Mouse (Mus musculus) adrenal gland, adult 8-10 months (tissue): ENCODE measurements at regions not wholly inside any gene's neighbourhood (a gene's known extent, or its start where the extent isn't known, plus 50 kb on each side); places are given as distances from the start of the nearest gene placed in this dataset.
A peak's percentile ranks its signal among the peaks of the same experiment; 100 is the strongest.
"Not testable (repeated sequence)": the region's sequence is repeated elsewhere in the genome, so short reads cannot be mapped to it uniquely, and the experiment has no call there.

Source experiments
- DNase-seq: peaks from one replicate; pipeline ENCODE4 v3.0.0; 2022

GRCm38 (mm10) chr1:12025791-12026190 is 611.9 kb downstream of the A830018L16Rik start:
- DNase-seq, result no peak

- no peak for DNase-seq
Observed at GRCm38 (mm10) chr1:12027442-12027841, 613.5 kb downstream of the A830018L16Rik start.

- no peak for DNase-seq
Observed at GRCm38 (mm10) chr1:12028074-12028473, 614.2 kb downstream of the A830018L16Rik start.

- DNase-seq, result no peak
Observed at GRCm38 (mm10) chr1:12051931-12052482, 638.1 kb downstream of the A830018L16Rik start.

- DNase-seq, result no peak
Observed at GRCm38 (mm10) chr1:12055865-12056560, 642.1 kb downstream of the A830018L16Rik start.

- no peak for DNase-seq
Observed at GRCm38 (mm10) chr1:12065016-12065513, 651.2 kb downstream of the A830018L16Rik start.

GRCm38 (mm10) chr1:12092564-12093504 is 678.9 kb downstream of the A830018L16Rik start:
- DNase-seq, result no peak

GRCm38 (mm10) chr1:12115041-12115828 is 701.3 kb downstream of the A830018L16Rik start:
- DNase-seq, result no peak

GRCm38 (mm10) chr1:12117083-12117482 is 703.2 kb downstream of the A830018L16Rik start:
- no peak for DNase-seq

- no peak for DNase-seq
Observed at GRCm38 (mm10) chr1:12120926-12121325, 707.0 kb downstream of the A830018L16Rik start.

- not testable (repeated sequence) for DNase-seq
Observed at GRCm38 (mm10) chr1:12126611-12127010, 712.7 kb downstream of the A830018L16Rik start.

GRCm38 (mm10) chr1:12170503-12170902 is 756.6 kb downstream of the A830018L16Rik start:
- DNase-seq, result no peak

- DNase-seq, result no peak
Observed at GRCm38 (mm10) chr1:12189646-12190233, 775.8 kb downstream of the A830018L16Rik start.

GRCm38 (mm10) chr1:12192588-12192987 is 778.7 kb downstream of the A830018L16Rik start:
- no peak for DNase-seq

GRCm38 (mm10) chr1:12231089-12231488 is 817.2 kb downstream of the A830018L16Rik start:
- no peak for DNase-seq

- no peak for DNase-seq
Observed at GRCm38 (mm10) chr1:12242090-12242489, 828.2 kb downstream of the A830018L16Rik start.

GRCm38 (mm10) chr1:12282493-12282892 is 868.6 kb downstream of the A830018L16Rik start:
- no peak for DNase-seq

- DNase-seq, result no peak
Observed at GRCm38 (mm10) chr1:12285551-12285950, 871.6 kb downstream of the A830018L16Rik start.

- DNase-seq, result no peak
Observed at GRCm38 (mm10) chr1:12286026-12286425, 872.1 kb downstream of the A830018L16Rik start.

- DNase-seq, result no peak
Observed at GRCm38 (mm10) chr1:12288521-12288920, 874.6 kb downstream of the A830018L16Rik start.

- DNase-seq, result peak; percentile 42
Observed at GRCm38 (mm10) chr1:12291787-12292186, 877.9 kb downstream of the A830018L16Rik start.

GRCm38 (mm10) chr1:12318029-12318428 is 904.1 kb downstream of the A830018L16Rik start:
- DNase-seq, result no peak
